Mouse (Mus musculus) layer of hippocampus, adult 2 months (tissue): Measurements from ENCODE around the gene Ccdc124. TPM values are rescaled to one million over a fixed set of nuclear protein-coding genes. Genes with fewer than 3 reads are reported as not detected.
"Not testable (repeated sequence)": the region's sequence is repeated elsewhere in the genome, so short reads cannot be mapped to it uniquely, and the experiment has no call there.

Experiments used
- DNase-seq, 2 experiments: peaks; one replicate each; pipeline ENCODE4 v3.0.0; 2022; ENCODE audit warnings: low spot score in 2 of 2
- H3K27ac ChIP-seq: fragments of 200-600 bp; 2 replicates; pipeline ENCODE4 v1.8.1; 2022
- H3K4me3 ChIP-seq: fragments of 200-600 bp; 2 replicates; pipeline ENCODE4 v1.8.1; 2022; ENCODE audit warnings: mild to moderate bottlenecking
- CTCF ChIP-seq: fragments of 200-600 bp; conservative IDR thresholded peaks from 2 replicates; pipeline ENCODE4 v1.8.1; 2022; ENCODE audit warnings: antibody characterized with exemption, mild to moderate bottlenecking, moderate library complexity
- total RNA-seq, 2 experiments: library from RNA; stranded (reverse); gene quantifications; 2 replicates each; pipeline ENCODE4 v1.2.3; 2021

The Ccdc124 gene
- total RNA-seq, 2 experiments from 2014 or later: 82.2 to 88.9 TPM

GRCm38 (mm10) chr8:70902211-70902610 lies 28.5 kb upstream of the Ccdc124 start:
- H3K27ac ChIP-seq: no peak overlapping the region
- no peak for TF ChIP-seq CTCF
- no peak for DNase-seq

GRCm38 (mm10) chr8:70900872-70901387 lies 27.2 kb upstream of the Ccdc124 start:
- no peak for DNase-seq
- no peak overlapping the region for H3K4me3 ChIP-seq
- no peak for TF ChIP-seq CTCF

More at GRCm38 (mm10) chr8:70902211-70902610, 28.5 kb upstream of the Ccdc124 start:
- H3K4me3 ChIP-seq: no peak overlapping the region

GRCm38 (mm10) chr8:70899226-70899625 lies 25.5 kb upstream of the Ccdc124 start:
- Histone ChIP-seq H3K27ac (no peak overlapping the region), H3K4me3 (no peak overlapping the region)
- no peak for DNase-seq
- TF ChIP-seq CTCF: no peak

More at GRCm38 (mm10) chr8:70900872-70901387, 27.2 kb upstream of the Ccdc124 start:
- H3K27ac ChIP-seq: no peak overlapping the region

GRCm38 (mm10) chr8:70898661-70899198 lies 25.0 kb upstream of the Ccdc124 start:
- 0 out of 2 replicates have a peak overlapping the region, but pooled peaks have one; percentile 88 for H3K27ac ChIP-seq

GRCm38 (mm10) chr8:70897681-70898413 lies 24.1 kb upstream of the Ccdc124 start:
- DNase-seq: peak; percentile 83 to 87
- peak; percentile 86 for TF ChIP-seq CTCF
- Histone ChIP-seq H3K27ac (peak overlapping the region; percentile 88), H3K4me3 (peak overlapping the region; percentile 97)

More at GRCm38 (mm10) chr8:70898661-70899198, 25.0 kb upstream of the Ccdc124 start:
- no peak overlapping the region for H3K4me3 ChIP-seq
- no peak for DNase-seq
- TF ChIP-seq CTCF: no peak

GRCm38 (mm10) chr8:70897021-70897680 lies 23.4 kb upstream of the Ccdc124 start, which contains the start of gene Rpl18a:
Gene Rpl18a, minus strand, starts transcription at chr8:70897412.
- peak within 1 kb of the TSS; percentile 97 for H3K4me3 ChIP-seq
- TF ChIP-seq CTCF: peak; percentile 46
- peak within 1 kb of the TSS; percentile 95 for H3K27ac ChIP-seq
- peak; percentile 93 to 99 for DNase-seq

GRCm38 (mm10) chr8:70896316-70897020 lies 22.7 kb upstream of the Ccdc124 start:
- H3K27ac ChIP-seq: peak overlapping the region; percentile 95
- TF ChIP-seq CTCF: no peak
- H3K4me3 ChIP-seq: peak overlapping the region; percentile 97
- no peak for DNase-seq

- DNase-seq, H3K27ac ChIP-seq: not testable (repeated sequence)
- H3K4me3 ChIP-seq: peak overlapping the region; percentile 97
These were observed 22.0 kb upstream of the Ccdc124 start for GRCm38 (mm10) chr8:70895571-70896259.

- DNase-seq: no peak
- no peak overlapping the region for H3K4me3 ChIP-seq
- no peak overlapping the region for H3K27ac ChIP-seq
- TF ChIP-seq CTCF: no peak
These were observed 21.2 kb upstream of the Ccdc124 start for GRCm38 (mm10) chr8:70894771-70895545.

GRCm38 (mm10) chr8:70894385-70894720 lies 20.6 kb upstream of the Ccdc124 start:
- H3K27ac ChIP-seq: no peak overlapping the region
- no peak for DNase-seq
- H3K4me3 ChIP-seq: no peak overlapping the region
- TF ChIP-seq CTCF: no peak

GRCm38 (mm10) chr8:70893656-70894384 lies 20.1 kb upstream of the Ccdc124 start:
- peak; percentile 83 for TF ChIP-seq CTCF
- Histone ChIP-seq H3K4me3 (no peak overlapping the region), H3K27ac (no peak overlapping the region)
- DNase-seq: peak in 1 of 2 experiments; percentile 67
